Mouse (Mus musculus) heart, postnatal 36 days (tissue): Measurements from ENCODE around the gene Ada. TPM values are rescaled to one million over a fixed set of nuclear protein-coding genes. Genes with fewer than 3 reads are reported as not detected.

Experiments
- total RNA-seq, 2 experiments: library from RNA; stranded (reverse); gene quantifications; 2 replicates each; pipeline ENCODE4 v1.2.3; 2021

Ada gene
- total RNA-seq, 2 experiments from 2014 or later, result 0.60 to 0.64 TPM

Other genes with a start within 250 kb of the Ada start
- not detected for gene Hnf4a, start 243.4 kb downstream of the Ada start, total RNA-seq
- 10 to 100 TPM in 1 of 2 experiments, 1 to 10 TPM in 1; 9.9 to 11.6 TPM for gene Ttpal, start 147.9 kb downstream of the Ada start, total RNA-seq
- 100 to 1,000 TPM; 316 to 421 TPM for gene Serinc3, start 105.1 kb downstream of the Ada start, total RNA-seq
- gene Pkig, start 91.9 kb downstream of the Ada start, total RNA-seq, result 100 to 1,000 TPM; 221 to 229 TPM
- gene Ccn5, start 70.6 kb upstream of the Ada start, total RNA-seq, result 1 to 10 TPM; 1.5 to 2.0 TPM
- not detected for gene Kcnk15, start 103.4 kb upstream of the Ada start, total RNA-seq
- gene Rims4, start 168.4 kb upstream of the Ada start, total RNA-seq, result under 1 TPM; 0.50 to 0.62 TPM
- gene Ywhab, start 244.7 kb upstream of the Ada start, total RNA-seq, result 10 to 100 TPM; 76.0 to 76.3 TPM